Mouse (Mus musculus) CD4-positive, CD25-positive, alpha-beta regulatory T cell, adult 4 months (primary cell): Measurements from ENCODE around the gene Sergef. TPM values are rescaled to one million over a fixed set of nuclear protein-coding genes. Genes with fewer than 3 reads are reported as not detected.

Experiments
- ATAC-seq: one replicate; pipeline ENCODE4 v1.8.0; 2017
- polyA plus RNA-seq, 2 experiments: library from polyadenylated mRNA; unstranded; fragments of 100-300 nt; shearing (Covaris generic); gene quantifications; one replicate each; pipeline ENCODE4 v1.2.1; 2017

Gene Sergef
- polyA plus RNA-seq, 2 experiments from 2014 or later: 20.2 to 25.5 TPM

DNA sequence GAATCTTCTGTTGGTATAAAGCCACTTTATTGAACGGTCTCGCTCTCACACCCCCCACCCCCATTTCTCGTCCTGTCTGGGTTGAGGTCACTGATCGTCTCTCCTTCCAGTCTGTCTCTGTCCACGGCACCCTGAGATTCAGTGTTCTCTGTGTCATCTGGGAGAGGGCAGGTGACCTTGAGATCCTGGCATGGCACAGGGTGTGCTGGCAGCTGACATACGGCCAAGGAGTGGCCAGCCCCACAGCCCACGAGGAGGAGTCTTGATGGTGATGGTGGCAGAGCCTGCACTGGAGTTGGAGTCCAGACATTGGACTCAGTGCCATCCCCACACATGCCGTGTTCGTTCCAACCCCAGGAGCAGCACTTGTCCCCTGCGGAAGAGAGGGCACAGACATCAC is 196.4 kb downstream of the Sergef start:
- no peak for ATAC-seq

DNA sequence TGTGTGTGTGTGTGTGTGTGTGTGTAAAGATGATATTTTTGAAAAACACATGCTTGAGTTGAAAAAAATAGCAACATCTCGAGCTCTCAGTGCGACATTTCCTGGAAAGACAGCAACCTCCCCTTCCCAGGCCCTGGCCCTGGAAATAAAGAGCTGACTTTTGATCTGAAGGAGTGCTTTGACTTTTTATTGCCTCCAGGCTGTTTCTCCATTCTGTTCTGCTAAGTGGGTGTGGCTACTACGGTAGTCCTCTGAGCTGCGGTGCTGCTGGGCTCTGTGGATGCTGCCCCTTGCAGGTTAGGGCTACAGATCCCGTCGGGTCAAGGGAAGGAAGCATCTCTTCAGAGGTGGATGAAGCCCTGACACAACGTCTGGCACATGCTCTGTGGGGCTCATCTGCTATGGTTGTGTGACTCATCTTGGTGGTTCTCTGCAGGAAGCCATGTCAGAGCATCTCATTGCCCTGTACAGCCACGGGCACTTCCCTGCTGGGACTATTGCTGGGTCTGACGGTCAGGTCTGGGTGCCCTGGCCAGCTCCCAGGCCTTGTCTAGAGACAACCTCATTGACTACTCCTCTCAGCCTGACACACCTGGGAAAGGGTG is 201.0 kb downstream of the Sergef start:
- ATAC-seq: no peak

DNA sequence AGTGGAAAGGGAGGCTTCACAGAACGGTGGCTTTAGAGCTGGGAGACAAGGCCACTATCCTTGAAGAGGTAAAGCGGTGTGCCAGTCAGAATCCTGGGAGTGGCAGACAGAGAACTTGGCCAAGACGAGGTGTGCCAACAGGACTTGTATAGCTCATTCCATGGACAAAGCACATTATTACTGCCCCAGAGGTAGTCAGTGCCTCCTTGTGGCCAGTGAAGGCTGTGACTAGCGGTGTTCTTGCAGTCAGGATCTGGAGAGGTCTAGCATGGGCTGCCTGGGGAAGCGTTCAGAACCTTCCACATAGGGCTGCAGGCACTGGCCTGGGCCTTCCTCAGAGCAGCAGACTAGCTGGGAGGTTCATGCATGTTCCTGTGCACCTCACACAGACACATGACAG is 203.8 kb downstream of the Sergef start:
- ATAC-seq: no peak

DNA sequence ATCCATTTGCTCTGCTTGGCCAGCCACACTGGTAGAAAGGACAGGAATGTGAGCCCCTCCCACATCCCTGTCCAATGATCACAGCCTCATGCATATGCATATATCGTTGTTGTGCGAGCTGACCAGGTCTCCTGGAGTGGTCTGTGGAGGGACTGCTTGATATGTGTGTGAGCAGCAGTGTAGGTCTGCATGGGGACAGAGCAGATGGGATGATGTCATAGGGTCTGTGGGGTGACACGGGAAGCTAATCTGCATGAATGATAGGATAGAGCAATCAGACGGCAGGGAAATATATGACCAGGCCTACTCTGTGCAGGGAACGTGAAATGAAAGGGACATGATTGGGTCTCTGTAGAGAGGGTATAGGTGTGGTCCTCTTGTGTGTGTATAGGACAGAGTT is 205.7 kb downstream of the Sergef start:
- ATAC-seq: no peak

GRCm38 (mm10) chr7:46425012-46425411 is 214.6 kb downstream of the Sergef start:
- no peak for ATAC-seq

DNA sequence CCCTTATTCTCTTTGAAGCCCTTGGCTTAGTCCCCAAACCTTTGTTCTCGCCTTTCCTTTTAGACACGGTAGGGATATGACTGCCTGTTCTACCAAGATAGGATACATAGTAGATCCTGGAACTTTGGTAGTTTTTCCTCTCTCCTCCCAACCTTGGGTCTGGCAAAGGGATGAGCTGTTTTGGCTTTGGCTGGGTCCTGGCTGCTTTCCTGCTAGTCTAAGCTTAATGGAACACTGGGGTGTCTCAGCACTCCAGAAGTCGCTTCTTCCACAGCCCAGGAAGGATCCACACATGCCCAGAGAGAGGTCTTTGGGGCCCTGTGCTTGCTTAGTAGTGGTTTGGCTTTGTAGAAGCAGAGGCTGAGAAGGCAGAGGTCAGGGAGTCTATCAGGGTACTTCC is 215.7 kb downstream of the Sergef start:
- no peak for ATAC-seq

DNA sequence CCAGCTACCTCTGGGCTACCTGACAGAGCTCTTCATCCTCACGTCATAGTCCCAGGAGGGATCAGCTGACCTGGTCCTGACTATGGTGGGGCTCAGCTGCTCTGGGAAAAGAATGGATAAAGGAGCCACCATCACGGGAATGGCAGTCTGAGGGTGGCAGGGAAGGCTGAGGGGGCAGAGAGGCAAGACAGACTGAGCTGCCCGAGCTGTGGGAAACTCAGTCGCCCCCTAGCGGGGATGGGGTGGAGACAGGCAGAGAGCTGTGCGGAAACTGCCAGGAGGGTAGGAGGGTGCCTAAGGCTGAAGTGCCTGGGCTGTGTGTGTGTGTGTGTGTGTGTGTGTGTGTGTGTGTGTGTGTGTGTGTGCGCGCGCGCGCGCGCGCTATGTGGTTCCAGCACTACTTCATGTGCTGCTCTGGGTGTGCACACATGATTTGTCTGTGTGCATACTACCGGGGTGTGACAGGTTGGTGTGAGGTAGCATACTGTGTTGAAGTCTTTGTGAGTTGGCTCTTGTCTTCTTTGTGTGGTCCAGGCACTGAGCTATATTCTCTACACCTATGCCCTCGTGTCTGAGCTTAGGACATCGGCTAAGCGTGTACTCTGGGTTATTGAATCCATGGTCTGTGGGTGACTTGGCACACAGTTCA is 216.7 kb downstream of the Sergef start:
- no peak for ATAC-seq

DNA sequence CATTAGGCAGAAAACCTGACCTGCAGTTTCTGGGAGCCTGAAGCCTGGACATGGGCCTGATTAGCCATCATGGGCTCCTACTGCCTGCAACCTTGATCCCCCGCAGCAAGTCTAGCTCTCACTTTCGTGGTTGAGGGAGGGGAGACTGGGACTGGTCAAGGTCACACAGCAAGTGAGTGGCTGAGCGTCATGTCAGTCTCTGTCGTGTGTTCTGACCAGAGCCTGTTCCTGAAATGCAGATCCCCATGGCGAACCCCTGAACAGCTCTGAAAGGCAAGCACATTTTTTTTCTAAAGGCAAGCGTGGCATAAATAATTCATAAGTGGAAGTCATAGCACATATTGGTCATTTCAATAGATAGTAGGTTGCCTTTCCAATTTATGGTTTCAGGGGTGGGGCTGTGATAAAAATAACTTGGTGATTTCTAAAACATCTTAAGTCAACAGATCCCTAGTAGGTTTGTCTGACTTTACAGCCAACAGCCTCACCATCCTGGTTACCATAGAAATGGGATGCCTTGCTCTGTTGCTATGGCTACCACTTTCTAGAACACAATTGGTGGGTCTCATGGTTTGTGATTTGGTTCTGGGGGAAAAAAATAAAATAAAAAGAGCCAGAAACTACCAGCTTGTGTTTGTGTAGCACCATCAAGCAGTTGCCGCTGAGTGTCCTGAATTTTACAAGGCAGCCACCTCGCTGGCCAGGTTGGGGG is 217.4 kb downstream of the Sergef start:
- ATAC-seq: no peak

DNA sequence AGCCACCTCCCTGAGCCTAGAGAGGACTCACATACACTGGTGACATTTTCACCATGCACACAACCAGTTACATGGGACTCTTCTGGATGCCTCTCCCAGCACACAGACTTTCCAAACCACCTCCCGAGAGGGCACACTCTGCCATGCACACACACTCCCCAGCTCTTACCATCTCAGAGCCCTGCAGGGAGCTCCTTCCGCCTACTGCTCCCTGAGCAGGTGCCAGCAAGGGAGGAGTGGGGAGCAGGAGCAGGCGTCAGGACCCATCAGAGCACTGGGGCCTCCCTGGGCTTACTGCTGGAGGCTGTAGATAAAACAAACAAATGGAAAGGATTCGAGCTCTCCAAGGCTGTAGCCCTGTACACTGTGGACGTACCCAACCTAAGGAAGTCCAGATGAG is 218.1 kb downstream of the Sergef start:
- no peak for ATAC-seq

DNA sequence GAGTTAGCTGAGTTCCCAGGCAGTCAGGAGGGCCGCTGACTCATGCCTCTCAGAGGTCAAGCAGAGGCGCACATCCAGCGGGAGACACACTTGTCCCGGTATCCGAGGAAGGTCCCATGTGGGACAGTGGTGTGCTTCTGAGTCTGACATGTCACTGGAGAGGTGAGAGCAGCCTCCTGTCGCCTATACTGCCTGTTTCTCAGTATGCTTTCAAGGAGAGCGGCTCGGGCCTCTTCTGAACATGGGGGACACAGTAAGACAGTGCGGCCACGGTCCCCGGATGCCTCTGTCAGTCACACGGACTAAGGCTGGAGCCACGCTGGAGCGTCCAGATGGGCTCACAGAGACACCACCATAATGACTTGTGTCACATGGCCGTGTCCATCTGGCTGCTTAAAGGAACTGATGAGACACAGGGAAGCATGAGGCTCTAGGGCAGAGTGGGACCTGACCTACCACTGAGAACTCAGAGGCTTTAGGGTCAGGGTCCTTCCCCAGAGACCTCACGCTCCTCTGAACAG is 221.4 kb downstream of the Sergef start:
- ATAC-seq: no peak

DNA sequence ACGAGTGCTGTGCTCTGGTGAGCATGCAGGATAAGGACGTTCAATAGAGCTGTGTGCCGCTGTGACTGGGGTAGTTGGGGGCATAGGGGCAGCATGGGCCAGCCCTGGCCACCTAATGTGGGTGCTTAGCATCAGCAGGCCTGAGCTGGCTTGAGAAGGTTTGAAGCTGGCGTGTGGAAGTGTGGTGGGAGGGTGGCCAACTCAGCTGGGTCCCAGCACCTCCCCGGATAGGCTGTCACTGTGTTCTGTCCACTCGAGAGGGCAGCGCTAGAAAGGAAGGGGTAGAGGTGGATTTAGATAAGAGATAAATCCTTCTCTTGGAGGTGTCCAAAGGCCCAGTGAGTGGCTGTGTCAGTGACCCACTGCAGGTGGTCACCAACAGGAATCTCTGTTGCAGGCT is 222.1 kb downstream of the Sergef start:
- no peak for ATAC-seq

- ATAC-seq: no peak
These were observed 223.7 kb downstream of the Sergef start for GRCm38 (mm10) chr7:46415818-46416425.

DNA sequence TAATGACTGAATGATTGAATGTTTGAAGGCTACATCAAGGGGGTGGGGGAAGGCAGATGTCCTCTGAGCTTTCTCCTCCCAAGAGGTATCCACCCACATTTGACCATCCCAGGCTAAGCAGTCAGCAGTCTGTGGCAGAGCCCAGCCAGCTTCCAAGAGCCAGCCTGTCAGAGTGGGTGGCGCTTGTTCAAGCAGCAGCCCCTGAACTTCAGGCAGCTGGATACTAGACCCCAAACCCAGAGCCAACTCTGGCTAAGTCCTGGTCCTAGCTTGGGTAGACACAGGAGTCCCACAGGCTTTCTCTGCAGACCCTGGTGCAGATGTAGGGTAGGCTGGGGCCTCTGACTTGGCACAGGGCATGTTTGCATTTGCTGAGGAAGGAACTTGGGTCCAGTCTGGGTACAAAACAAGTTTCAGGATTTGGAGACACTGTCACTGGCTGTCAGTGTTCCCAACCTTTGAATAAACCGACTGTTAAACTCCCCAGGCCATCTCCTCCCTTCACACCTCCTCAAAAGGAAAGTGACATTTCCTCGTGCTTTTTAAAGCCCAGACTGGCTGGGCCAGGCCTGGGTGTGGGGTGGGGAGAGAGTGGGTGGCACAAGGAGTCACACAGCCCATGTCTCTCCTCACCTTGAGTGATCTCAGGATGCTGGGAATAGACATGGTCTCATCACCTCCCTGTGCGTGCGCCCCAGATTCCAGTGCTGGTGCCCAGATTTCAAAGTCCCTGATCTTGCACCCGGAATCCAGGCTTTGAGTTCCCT is 225.5 kb downstream of the Sergef start:
- no peak for ATAC-seq

DNA sequence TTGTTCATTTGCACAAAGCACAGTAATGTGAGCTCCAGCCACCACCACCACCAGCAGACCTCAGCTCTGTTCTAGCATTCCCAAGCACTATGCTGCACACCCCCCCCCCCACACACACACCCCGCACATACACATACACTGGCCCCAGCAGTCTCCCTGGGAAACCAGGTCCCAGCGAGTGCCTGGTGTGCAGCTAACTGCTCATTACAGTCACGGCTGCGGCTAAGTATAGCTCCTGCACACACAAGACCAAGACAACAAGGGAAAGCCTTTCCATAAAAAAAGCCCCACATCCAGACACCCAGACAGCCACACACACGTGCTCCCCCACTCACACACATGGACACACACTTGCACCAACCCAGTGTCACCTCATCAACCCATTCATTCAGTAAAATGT is 226.8 kb downstream of the Sergef start:
- ATAC-seq: no peak

- no peak for ATAC-seq
These were observed 228.9 kb downstream of the Sergef start for GRCm38 (mm10) chr7:46410727-46411126.

DNA sequence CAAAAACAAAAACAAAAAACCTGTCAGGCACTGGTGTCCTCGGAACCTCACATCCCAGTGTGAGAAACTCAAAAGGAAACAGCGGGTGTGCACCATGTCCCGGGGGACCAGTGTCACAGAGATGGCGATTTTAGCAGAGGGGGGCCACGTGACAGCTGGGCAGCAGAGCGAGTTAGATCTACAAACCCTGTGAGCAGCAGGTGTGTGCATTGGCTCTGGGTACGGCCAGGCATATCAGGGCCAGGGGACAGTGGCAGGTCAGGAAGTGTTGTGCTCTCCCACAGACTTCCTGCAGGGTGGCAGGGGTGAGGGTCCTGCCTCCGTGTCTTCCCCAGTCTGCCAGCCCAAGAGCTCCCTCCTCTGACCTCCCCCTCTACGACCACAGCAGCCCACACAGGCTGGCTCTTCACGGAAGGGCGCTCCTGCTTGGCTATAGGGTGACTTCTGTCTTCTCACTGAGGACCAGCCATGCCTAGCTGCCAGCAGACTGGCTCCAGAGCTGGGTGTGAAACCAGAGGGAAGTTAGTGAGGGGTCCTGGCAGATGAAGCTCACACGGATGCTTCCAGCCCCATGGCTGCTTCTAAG is 230.3 kb downstream of the Sergef start:
- ATAC-seq: no peak

DNA sequence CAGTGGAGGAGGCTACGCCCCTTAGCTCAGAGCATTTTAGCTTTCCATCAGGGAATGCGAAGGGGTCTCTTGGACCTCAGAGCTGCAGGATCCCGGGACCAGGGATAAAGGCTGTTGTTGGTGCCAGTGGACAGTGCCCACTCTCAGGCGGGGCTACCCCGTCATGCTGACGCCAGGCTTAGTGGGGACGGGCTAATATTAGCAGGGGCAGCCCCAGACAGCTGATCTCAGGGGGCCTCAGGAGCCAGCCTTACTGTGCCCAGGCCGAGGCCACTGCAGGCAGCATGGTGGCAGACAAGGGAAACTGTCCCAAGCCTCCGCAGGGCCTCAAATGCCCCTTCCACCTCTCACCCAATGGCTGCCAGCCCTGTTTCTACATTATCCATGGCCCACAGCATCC is 231.0 kb downstream of the Sergef start:
- ATAC-seq: no peak

DNA sequence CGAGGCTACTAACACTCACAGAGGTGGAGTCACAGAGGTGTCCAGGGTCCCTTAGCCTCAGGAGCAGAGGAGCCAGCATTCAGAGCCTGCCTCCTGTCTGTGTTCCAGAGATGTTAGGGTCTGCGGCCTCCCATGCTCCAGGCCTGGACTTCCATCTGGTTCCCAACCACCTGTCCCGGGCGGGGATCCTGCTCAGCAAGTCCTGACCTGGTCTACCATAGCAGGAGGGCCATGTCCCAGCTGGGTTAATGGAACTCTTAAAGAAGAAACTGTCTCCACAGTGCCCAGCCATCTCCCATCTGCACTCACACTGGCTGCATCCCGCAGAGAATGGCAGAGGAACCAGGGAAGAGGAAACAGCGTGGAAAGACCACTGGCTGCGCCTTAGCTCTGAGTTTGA is 234.9 kb downstream of the Sergef start:
- no peak for ATAC-seq

- ATAC-seq: no peak
These were observed 235.8 kb downstream of the Sergef start for GRCm38 (mm10) chr7:46403616-46404485.

- ATAC-seq: no peak
These were observed 238.0 kb downstream of the Sergef start for GRCm38 (mm10) chr7:46401371-46402180.
